Mouse (Mus musculus): ENCODE results near the gene Ntm. TPM values are rescaled to one million over a fixed set of nuclear protein-coding genes. Genes with fewer than 3 reads are reported as not detected.

Gene Ntm
- polyA plus RNA-seq, 1 experiment from 2014 or later: 30.6 TPM

DNA sequence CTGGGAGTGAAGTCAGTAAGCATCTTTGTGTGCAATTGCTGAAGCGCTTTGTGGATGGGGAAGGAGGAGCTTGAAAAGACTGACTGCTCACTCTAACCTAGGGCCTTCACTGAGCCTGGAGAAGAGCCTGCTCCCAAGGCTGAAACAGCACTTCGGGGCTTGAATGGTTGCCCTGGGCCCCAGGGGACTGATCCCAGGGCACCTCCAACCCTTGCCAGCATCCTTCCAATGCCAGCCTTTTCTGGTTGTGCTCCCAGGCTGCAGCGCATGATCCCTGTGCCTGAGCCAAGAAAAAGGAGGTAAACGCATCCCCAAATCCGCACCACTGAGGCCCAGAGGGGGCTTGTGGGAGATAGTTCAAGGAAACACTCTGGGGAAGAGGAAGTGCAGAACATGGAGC is 128.0 kb downstream of the Ntm start:
- no peak for ATAC-seq (ENCODE audit: low FRiP score)
- WGBS: 74% methylated on average over 5 of the region's 5 CpGs
- H3K9me3 ChIP-seq (ENCODE audit: control insufficient read depth, low read length): no peaks in the 10 kb centered on the region

GRCm38 (mm10) chr9:29833781-29834180 is 129.2 kb downstream of the Ntm start:
- ATAC-seq (ENCODE audit: low FRiP score) (peak; percentile 41), DNase-seq (ENCODE audit: low spot score) (no peak)
- Histone ChIP-seq H3K9me3 (ENCODE audit: control insufficient read depth, low read length) (no peaks in the 10 kb centered on the region), H3K9ac (ENCODE audit: low read depth, low read length) (no peak overlapping the region), H3K27ac (ENCODE audit: low read depth, low read length) (peak overlapping the region; percentile 56; the same call in 1 of the 2 replicates), H3K27me3 (ENCODE audit: control insufficient read depth, insufficient read depth, low read length) (no peaks in the 10 kb centered on the region), H3K4me1 (replicated peaks; ENCODE audit: control insufficient read depth, insufficient read depth, low read length) (peaks cover 7% of the 10 kb centered on the region), H3K4me2 (replicated peaks; ENCODE audit: low read depth, low read length) (no peak overlapping the region), H3K36me3 (ENCODE audit: control insufficient read depth, insufficient read depth, low read length) (no peaks in the 10 kb centered on the region), H3K4me3 (ENCODE audit: low read depth, low read length) (no peak overlapping the region)
- 34% methylated on average over 2 of the region's 2 CpGs for WGBS

More for the DNA sequence above, 128.0 kb downstream of the Ntm start:
- no peak overlapping the region for H3K27ac ChIP-seq (ENCODE audit: low read depth, low read length)
- H3K4me3 ChIP-seq (ENCODE audit: low read depth, low read length): no peak overlapping the region
- no peak overlapping the region for H3K4me2 ChIP-seq (replicated peaks; ENCODE audit: low read depth, low read length)
- DNase-seq (ENCODE audit: low spot score): no peak
- H3K4me1 ChIP-seq (replicated peaks; ENCODE audit: control insufficient read depth, insufficient read depth, low read length): peaks cover 7% of the 10 kb centered on the region
- H3K27me3 ChIP-seq (ENCODE audit: control insufficient read depth, insufficient read depth, low read length): no peaks in the 10 kb centered on the region
- no peak overlapping the region for H3K9ac ChIP-seq (ENCODE audit: low read depth, low read length)
- H3K36me3 ChIP-seq (ENCODE audit: control insufficient read depth, insufficient read depth, low read length): no peaks in the 10 kb centered on the region

DNA sequence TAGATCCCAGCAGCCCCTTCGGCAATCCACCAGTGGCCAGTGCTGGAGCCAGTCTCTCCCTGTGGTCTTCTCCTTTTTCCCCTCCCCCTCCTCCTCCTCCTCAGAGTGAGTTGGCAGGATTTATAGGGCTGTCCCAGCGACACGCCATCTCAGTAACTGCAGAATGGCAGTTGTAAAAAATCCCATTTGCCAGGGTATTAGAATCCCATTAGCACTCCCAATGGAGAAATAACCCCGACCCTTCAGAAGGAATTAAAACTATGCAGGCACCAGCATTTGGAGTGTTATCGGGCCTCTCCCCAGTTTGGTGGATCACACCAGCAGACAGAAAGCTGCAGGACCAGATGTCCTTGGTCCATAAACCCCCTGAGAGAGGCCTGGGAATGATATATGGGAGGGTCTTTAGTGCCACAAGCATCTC is 135.7 kb downstream of the Ntm start:
- Histone ChIP-seq H3K4me3 (ENCODE audit: low read depth, low read length) (no peak overlapping the region), H3K4me2 (replicated peaks; ENCODE audit: low read depth, low read length) (no peak overlapping the region), H3K4me1 (replicated peaks; ENCODE audit: control insufficient read depth, insufficient read depth, low read length) (no peaks in the 10 kb centered on the region), H3K9ac (ENCODE audit: low read depth, low read length) (no peak overlapping the region), H3K36me3 (ENCODE audit: control insufficient read depth, insufficient read depth, low read length) (no peaks in the 10 kb centered on the region), H3K27ac (ENCODE audit: low read depth, low read length) (no peak overlapping the region), H3K27me3 (ENCODE audit: control insufficient read depth, insufficient read depth, low read length) (no peaks in the 10 kb centered on the region), H3K9me3 (ENCODE audit: control insufficient read depth, low read length) (no peaks in the 10 kb centered on the region)
- no peak for DNase-seq (ENCODE audit: low spot score)
- ATAC-seq (ENCODE audit: low FRiP score): no peak
- 46% methylated on average over 5 of the region's 5 CpGs for WGBS

DNA sequence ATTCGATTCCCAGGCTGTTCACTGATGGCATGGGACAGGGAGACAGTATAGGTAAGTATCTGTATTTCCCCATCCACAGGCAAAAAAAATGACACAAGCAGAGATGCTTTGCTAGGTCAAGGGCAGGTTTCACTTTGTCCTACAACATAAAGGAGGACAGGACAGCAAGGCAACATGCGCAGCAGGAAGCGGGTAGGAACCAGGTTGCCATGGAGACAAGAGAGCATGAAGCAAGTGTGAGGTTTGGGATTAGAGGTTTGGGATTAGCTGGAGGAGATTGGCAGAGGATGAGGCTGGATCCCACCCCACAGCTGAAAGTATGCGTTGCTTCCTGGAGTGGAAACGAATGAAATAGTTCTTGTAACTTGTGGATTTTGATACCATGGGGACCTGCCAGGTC is 137.7 kb downstream of the Ntm start:
- Histone ChIP-seq H3K27ac (ENCODE audit: low read depth, low read length) (no peak overlapping the region), H3K4me3 (ENCODE audit: low read depth, low read length) (no peak overlapping the region), H3K36me3 (ENCODE audit: control insufficient read depth, insufficient read depth, low read length) (no peaks in the 10 kb centered on the region), H3K9ac (ENCODE audit: low read depth, low read length) (no peak overlapping the region), H3K27me3 (ENCODE audit: control insufficient read depth, insufficient read depth, low read length) (no peaks in the 10 kb centered on the region), H3K4me2 (replicated peaks; ENCODE audit: low read depth, low read length) (no peak overlapping the region), H3K9me3 (ENCODE audit: control insufficient read depth, low read length) (no peaks in the 10 kb centered on the region), H3K4me1 (replicated peaks; ENCODE audit: control insufficient read depth, insufficient read depth, low read length) (no peaks in the 10 kb centered on the region)
- no peak for DNase-seq (ENCODE audit: low spot score)
- no peak for ATAC-seq (ENCODE audit: low FRiP score)
- 80% methylated on average over 5 of the region's 5 CpGs for WGBS

GRCm38 (mm10) chr9:29823716-29824115 is 139.2 kb downstream of the Ntm start:
- WGBS: 82% methylated on average over 4 of the region's 4 CpGs
- Histone ChIP-seq H3K9me3 (ENCODE audit: control insufficient read depth, low read length) (no peaks in the 10 kb centered on the region), H3K4me1 (replicated peaks; ENCODE audit: control insufficient read depth, insufficient read depth, low read length) (no peaks in the 10 kb centered on the region), H3K27me3 (ENCODE audit: control insufficient read depth, insufficient read depth, low read length) (no peaks in the 10 kb centered on the region), H3K4me2 (replicated peaks; ENCODE audit: low read depth, low read length) (no peak overlapping the region), H3K9ac (ENCODE audit: low read depth, low read length) (no peak overlapping the region), H3K4me3 (ENCODE audit: low read depth, low read length) (no peak overlapping the region), H3K36me3 (ENCODE audit: control insufficient read depth, insufficient read depth, low read length) (no peaks in the 10 kb centered on the region), H3K27ac (ENCODE audit: low read depth, low read length) (no peak overlapping the region)
- ATAC-seq (ENCODE audit: low FRiP score): no peak
- no peak for DNase-seq (ENCODE audit: low spot score)

- H3K36me3 ChIP-seq (ENCODE audit: control insufficient read depth, insufficient read depth, low read length): no peaks in the 10 kb centered on the region
- H3K27me3 ChIP-seq (ENCODE audit: control insufficient read depth, insufficient read depth, low read length): no peaks in the 10 kb centered on the region
- ATAC-seq (ENCODE audit: low FRiP score): no peak
- no peak overlapping the region for H3K27ac ChIP-seq (ENCODE audit: low read depth, low read length)
- no peak overlapping the region for H3K4me3 ChIP-seq (ENCODE audit: low read depth, low read length)
- H3K4me2 ChIP-seq (replicated peaks; ENCODE audit: low read depth, low read length): no peak overlapping the region
- WGBS: 83% methylated on average over 5 of the region's 5 CpGs
- H3K9me3 ChIP-seq (ENCODE audit: control insufficient read depth, low read length): no peaks in the 10 kb centered on the region
- H3K9ac ChIP-seq (ENCODE audit: low read depth, low read length): no peak overlapping the region
- no peak for DNase-seq (ENCODE audit: low spot score)
- no peaks in the 10 kb centered on the region for H3K4me1 ChIP-seq (replicated peaks; ENCODE audit: control insufficient read depth, insufficient read depth, low read length)
These were observed 150.3 kb downstream of the Ntm start for GRCm38 (mm10) chr9:29812685-29813084.

DNA sequence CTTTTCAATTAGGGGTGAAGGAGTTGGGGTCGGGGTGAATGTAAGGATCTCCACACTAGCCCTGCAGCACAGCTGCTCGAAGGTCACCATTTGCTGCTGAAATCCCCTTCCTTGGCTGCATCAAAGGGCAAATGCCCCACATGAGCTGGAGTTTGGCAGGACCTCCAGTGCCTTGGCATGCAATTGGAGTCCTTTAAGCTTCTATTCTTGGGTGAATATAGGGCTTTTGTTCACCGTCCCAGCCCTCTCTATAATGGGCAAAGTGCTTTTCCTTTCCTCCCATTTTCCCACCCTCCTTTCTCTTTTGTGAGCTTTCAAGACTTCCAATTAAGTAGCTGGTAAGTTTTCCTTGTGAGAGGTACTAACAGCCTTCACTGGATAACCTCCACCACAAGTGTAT is 156.2 kb downstream of the Ntm start:
- Histone ChIP-seq H3K27ac (ENCODE audit: low read depth, low read length) (no peak overlapping the region), H3K4me3 (ENCODE audit: low read depth, low read length) (no peak overlapping the region), H3K36me3 (ENCODE audit: control insufficient read depth, insufficient read depth, low read length) (no peaks in the 10 kb centered on the region), H3K4me1 (replicated peaks; ENCODE audit: control insufficient read depth, insufficient read depth, low read length) (peaks cover 11% of the 10 kb centered on the region), H3K9ac (ENCODE audit: low read depth, low read length) (no peak overlapping the region), H3K4me2 (replicated peaks; ENCODE audit: low read depth, low read length) (no peak overlapping the region), H3K27me3 (ENCODE audit: control insufficient read depth, insufficient read depth, low read length) (no peaks in the 10 kb centered on the region), H3K9me3 (ENCODE audit: control insufficient read depth, low read length) (no peaks in the 10 kb centered on the region)
- DNase-seq (ENCODE audit: low spot score) (no peak), ATAC-seq (ENCODE audit: low FRiP score) (no peak)
- 31% methylated on average over 3 of the region's 3 CpGs for WGBS

DNA sequence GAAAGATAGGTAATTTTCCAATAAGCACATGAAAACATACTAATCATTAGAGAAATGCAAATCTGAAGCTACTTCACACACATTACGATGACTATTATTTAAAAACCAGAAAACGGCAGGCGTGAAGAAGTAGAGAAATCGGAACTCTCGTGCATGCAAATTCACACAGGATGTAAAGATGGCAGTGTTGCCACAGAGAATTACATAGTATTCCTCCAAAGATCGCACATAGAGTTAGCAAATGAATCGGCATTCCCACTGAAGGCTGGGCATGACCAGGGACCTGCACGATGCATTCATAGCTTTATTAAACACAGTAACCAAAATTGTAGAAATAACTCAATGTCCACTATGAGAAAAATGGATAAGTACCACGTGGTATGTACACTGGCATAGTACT is 158.5 kb downstream of the Ntm start:
- Histone ChIP-seq H3K9me3 (ENCODE audit: control insufficient read depth, low read length) (no peaks in the 10 kb centered on the region), H3K4me2 (replicated peaks; ENCODE audit: low read depth, low read length) (no peak overlapping the region), H3K9ac (ENCODE audit: low read depth, low read length) (no peak overlapping the region), H3K4me1 (replicated peaks; ENCODE audit: control insufficient read depth, insufficient read depth, low read length) (peaks cover 11% of the 10 kb centered on the region), H3K27me3 (ENCODE audit: control insufficient read depth, insufficient read depth, low read length) (no peaks in the 10 kb centered on the region), H3K36me3 (ENCODE audit: control insufficient read depth, insufficient read depth, low read length) (no peaks in the 10 kb centered on the region), H3K27ac (ENCODE audit: low read depth, low read length) (no peak overlapping the region), H3K4me3 (ENCODE audit: low read depth, low read length) (no peak overlapping the region)
- WGBS: 94% methylated on average over 9 of the region's 9 CpGs
- ATAC-seq (ENCODE audit: low FRiP score) (no peak), DNase-seq (ENCODE audit: low spot score) (no peak)

DNA sequence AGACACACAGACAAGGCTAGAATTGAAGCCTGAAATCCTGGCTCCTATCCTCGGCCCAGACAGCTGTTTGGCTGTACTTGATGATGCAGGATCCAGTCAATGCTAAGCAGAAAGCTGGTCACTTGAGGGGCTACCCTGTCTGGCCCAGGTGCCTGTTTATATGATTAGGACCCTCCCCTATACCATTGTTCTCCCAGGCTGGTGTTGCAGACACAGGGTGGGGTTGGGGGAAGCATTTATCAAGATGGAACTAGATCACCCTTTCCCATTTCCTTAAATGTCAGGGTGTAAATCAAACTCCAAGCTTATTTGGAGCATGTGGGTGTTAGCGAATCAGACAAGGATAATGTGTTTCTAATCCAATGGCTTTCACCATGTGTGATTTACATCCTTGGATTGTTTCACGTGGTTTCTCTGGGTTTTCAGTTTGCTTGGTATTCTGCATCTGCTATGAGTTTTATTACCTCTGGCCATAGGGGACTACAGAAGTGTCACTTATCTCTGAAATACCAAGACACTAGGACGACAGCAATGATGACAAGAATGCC is 159.1 kb downstream of the Ntm start:
- H3K9me3 ChIP-seq (ENCODE audit: control insufficient read depth, low read length): no peaks in the 10 kb centered on the region
- no peak for DNase-seq (ENCODE audit: low spot score)
- H3K27me3 ChIP-seq (ENCODE audit: control insufficient read depth, insufficient read depth, low read length): no peaks in the 10 kb centered on the region
- H3K4me1 ChIP-seq (replicated peaks; ENCODE audit: control insufficient read depth, insufficient read depth, low read length): peaks cover 11% of the 10 kb centered on the region
- no peaks in the 10 kb centered on the region for H3K36me3 ChIP-seq (ENCODE audit: control insufficient read depth, insufficient read depth, low read length)
- no peak overlapping the region for H3K9ac ChIP-seq (ENCODE audit: low read depth, low read length)
- H3K4me3 ChIP-seq (ENCODE audit: low read depth, low read length): no peak overlapping the region
- no peak for ATAC-seq (ENCODE audit: low FRiP score)
- H3K27ac ChIP-seq (ENCODE audit: low read depth, low read length): peak overlapping the region; percentile 56
- 60% methylated on average over 4 of the region's 4 CpGs for WGBS
- H3K4me2 ChIP-seq (replicated peaks; ENCODE audit: low read depth, low read length): no peak overlapping the region

Measured in hindbrain, embryonic 11.5 days (tissue).